ENCODE assay signal across 22 mouse cellular contexts in genomic region chr17:83690418-83690817, GRCm38 (mm10). TPM values are rescaled to one million over a fixed set of nuclear protein-coding genes. Genes with fewer than 3 reads are reported as not detected.
DNase-seq lines count a peak whose midpoint lies in the region; ATAC-seq lines count a peak whose summit lies in the region.
"Had no signal": no experiment of that assay in that cellular context is flagged by ENCODE, and none has a peak within 500 bp of the region (broad histone marks: within the 10 kb centered on the region; RNA-seq: fewer than 3 reads in every experiment).

No protein-coding gene starts in this region.

- H3K9me3 ChIP-seq in liver, embryonic 12.5 days (replicated peaks), result no peaks in the 10 kb centered on the region
- no peaks in the 10 kb centered on the region for H3K9me3 ChIP-seq in liver, embryonic 15.5 days (replicated peaks)
- H3K9me3 ChIP-seq: limb, embryonic 10.5 days; midbrain, embryonic 15.5 days had no signal

- H3K27ac ChIP-seq in liver, embryonic 12.5 days, result peak overlapping the region; percentile 65
- H3K27ac ChIP-seq in liver, embryonic 15.5 days (replicated peaks), result peak overlapping the region; percentile 24; the same call in 1 of the 2 replicates
- H3K27ac ChIP-seq: hindbrain, embryonic 10.5 days; hindbrain, postnatal 0 days; limb, embryonic 10.5 days; midbrain, embryonic 15.5 days had no signal

- H3K36me3 ChIP-seq in liver, embryonic 12.5 days, result 0 out of 2 replicates have a peak, but pooled peaks cover 2% of the 10 kb centered on the region
- H3K36me3 ChIP-seq in liver, embryonic 15.5 days (replicated peaks), result no peaks in the 10 kb centered on the region
- H3K36me3 ChIP-seq: G1E; hindbrain, embryonic 10.5 days; limb, embryonic 10.5 days; midbrain, embryonic 15.5 days had no signal

- H3K9ac ChIP-seq in liver, embryonic 12.5 days, result peak overlapping the region; percentile 17; the same call in 1 of the 2 replicates
- H3K9ac ChIP-seq in liver, embryonic 15.5 days, result no peak overlapping the region
- H3K9ac ChIP-seq: midbrain, embryonic 15.5 days had no signal

- H3K27me3 ChIP-seq in liver, embryonic 12.5 days (replicated peaks), result no peaks in the 10 kb centered on the region
- no peaks in the 10 kb centered on the region for H3K27me3 ChIP-seq in liver, embryonic 15.5 days
- H3K27me3 ChIP-seq: midbrain, embryonic 15.5 days had no signal

- H3K4me1 ChIP-seq in liver, embryonic 12.5 days, result peaks cover 53% of the 10 kb centered on the region
- H3K4me1 ChIP-seq in liver, embryonic 15.5 days (replicated peaks), result peaks cover 28% of the 10 kb centered on the region
- H3K4me1 ChIP-seq: limb, embryonic 10.5 days; midbrain, embryonic 15.5 days had no signal

- no peak overlapping the region for H3K4me3 ChIP-seq in liver, embryonic 12.5 days
- H3K4me3 ChIP-seq in liver, embryonic 15.5 days (replicated peaks), result no peak overlapping the region
- H3K4me3 ChIP-seq: hindbrain, embryonic 10.5 days; limb, embryonic 10.5 days; midbrain, embryonic 15.5 days; myocyte had no signal

- peak; percentile 62 for ATAC-seq in liver, embryonic 12.5 days
- peak; percentile 36; the same call in 1 of the 2 replicates for ATAC-seq in liver, embryonic 15.5 days (ENCODE audit: insufficient read depth)
- ATAC-seq: hindbrain, postnatal 0 days; midbrain, embryonic 15.5 days had no signal

- DNase-seq in liver, result no peak
- DNase-seq in R1 (ENCODE audit: low read depth, low spot score), result peak; percentile 98
- DNase-seq in B cell, adult 2 months, result no peak
- DNase-seq in kidney, adult 18-20 months, result no peak
- no peak for DNase-seq in ovary, adult 18-20 months (ENCODE audit: low spot score)
- DNase-seq: cerebellum, adult 2 months; kidney, adult 2 months; kidney, postnatal 25 days; lung, postnatal 10 days; right cerebral cortex, postnatal 25 days had no signal

- H3K4me2 ChIP-seq in liver, embryonic 12.5 days, result no peak overlapping the region
- no peak overlapping the region for H3K4me2 ChIP-seq in liver, embryonic 15.5 days
- H3K4me2 ChIP-seq: midbrain, embryonic 15.5 days had no signal

- WGBS in liver, embryonic 12.5 days (ENCODE audit: insufficient replicate concordance), result 57% methylated on average over 2 of the region's 2 CpGs
- WGBS in liver, embryonic 15.5 days (ENCODE audit: insufficient replicate concordance), result 39% methylated on average over 2 of the region's 2 CpGs

RNA-seq across cellular contexts. Expression of gene Mta3, which starts 15.5 kb away (rescaled TPM):
- 60.2 and 66.4 TPM in 2 replicates for polyA plus RNA-seq in liver, embryonic 12.5 days (2016; fragmentation: Nextera tagmentation; extraction: Ambion mirVana)
- 36.9 and 37.3 TPM in 2 replicates for polyA plus RNA-seq in liver, embryonic 15.5 days (2015; fragmentation: Nextera tagmentation; extraction: Ambion mirVana)

RNA-seq across cellular contexts. Expression of gene Kcng3, which starts 58.7 kb away (rescaled TPM):
- 0.06 and 0.17 TPM in 2 replicates for polyA plus RNA-seq in liver, embryonic 12.5 days (2016; fragmentation: Nextera tagmentation; extraction: Ambion mirVana)
- not detected in 2 replicates for polyA plus RNA-seq in liver, embryonic 15.5 days (2015; fragmentation: Nextera tagmentation; extraction: Ambion mirVana)
- polyA plus RNA-seq: forebrain, embryonic 11.5 days; G1E; heart, embryonic 14.5 days; hindbrain, embryonic 10.5 days; limb, embryonic 10.5 days; myocyte; neural tube, embryonic 14.5 days; stomach, embryonic 14.5 days had no signal
